Mouse (Mus musculus) neural tube, embryonic 14.5 days (tissue): ENCODE measurements at regions not wholly inside any gene's neighbourhood (a gene's known extent, or its start where the extent isn't known, plus 50 kb on each side); places are given as distances from the start of the nearest gene placed in this dataset.

Experiments used
- ATAC-seq: fragments of 200-750 bp; cut with Nextera tagmentation; 2 replicates; pipeline ENCODE4 v1.8.0; 2017; ENCODE audit warnings: low read depth, mild to moderate bottlenecking, moderate TSS enrichment, moderate library complexity
- H3K27ac ChIP-seq: fragments of 300-500 bp; sonication (generic); 2 replicates; pipeline ENCODE4 v1.5.1; 2014; ENCODE audit warnings: low read depth, mild to moderate bottlenecking, control low read depth, low read length, moderate library complexity, mixed read lengths
- H3K27me3 ChIP-seq: fragments of 300-500 bp; sonication (generic); 2 replicates; pipeline ENCODE4 v1.6.1; 2014; ENCODE audit warnings: low read length; ENCODE audit not compliant: control insufficient read depth, insufficient read depth
- H3K36me3 ChIP-seq: fragments of 300-500 bp; sonication (generic); 2 replicates; pipeline ENCODE4 v1.6.1; 2014; ENCODE audit warnings: low read length, mixed read lengths; ENCODE audit not compliant: control insufficient read depth, insufficient read depth
- H3K4me1 ChIP-seq: fragments of 300-500 bp; sonication (generic); 2 replicates; pipeline ENCODE4 v1.6.1; 2014; ENCODE audit warnings: low read length; ENCODE audit not compliant: control insufficient read depth, insufficient read depth
- H3K4me2 ChIP-seq: fragments of 300-500 bp; sonication (generic); 2 replicates; pipeline ENCODE4 v1.6.1; 2014; ENCODE audit warnings: mild to moderate bottlenecking, low read depth, low read length, control low read depth
- H3K4me3 ChIP-seq: fragments of 300-500 bp; sonication (generic); 2 replicates; pipeline ENCODE4 v1.5.1; 2014; ENCODE audit warnings: low read depth, low read length, control low read depth, mixed read lengths
- H3K9ac ChIP-seq: fragments of 300-500 bp; sonication (generic); replicated peaks from 2 replicates; pipeline ENCODE4 v1.6.1; 2014; ENCODE audit warnings: low read depth, mild to moderate bottlenecking, control low read depth, low read length, mixed read lengths
- H3K9me3 ChIP-seq: fragments of 300-500 bp; sonication (generic); 2 replicates; pipeline ENCODE4 v1.6.1; 2016; ENCODE audit warnings: low read length; ENCODE audit not compliant: control insufficient read depth
- WGBS: fragments of 180-500 bp; shearing (Covaris S2); extraction: QIAGEN DNeasy Blood & Tissue Kit; methylation state at CpG from one replicate; pipeline ENCODE4 v1.1.7; 2014; 5-methylcytosine and 5-hydroxymethylcytosine counted together

DNA sequence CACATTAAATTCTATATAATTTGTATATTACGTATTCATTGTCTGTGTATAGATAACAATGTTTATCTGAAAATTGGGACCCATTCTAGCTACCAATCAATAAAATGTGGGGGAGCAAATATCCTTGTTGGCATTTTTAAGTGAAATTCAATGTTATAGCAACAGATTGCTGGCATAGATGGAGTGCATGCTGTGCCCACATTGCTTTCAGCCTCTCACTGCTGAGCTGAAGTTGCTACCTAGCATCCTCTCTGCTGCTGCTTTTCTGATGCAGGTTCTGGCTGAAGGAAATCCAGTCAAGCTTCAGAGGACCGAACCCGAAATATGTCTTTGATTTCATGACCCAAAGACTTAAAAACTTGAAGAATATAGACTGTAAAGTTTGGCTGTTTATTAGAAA lies 80.0 kb upstream of the Scel start:
- Histone ChIP-seq H3K4me1 (no peaks in the 10 kb centered on the region), H3K27ac (no peak overlapping the region), H3K9me3 (no peaks in the 10 kb centered on the region), H3K36me3 (no peaks in the 10 kb centered on the region), H3K4me3 (no peak overlapping the region), H3K4me2 (no peak overlapping the region), H3K9ac (no peak overlapping the region), H3K27me3 (no peaks in the 10 kb centered on the region)
- 91% methylated on average over 3 of the region's 3 CpGs for WGBS
- ATAC-seq = no peak

GRCm38 (mm10) chr14:103427873-103428272 lies 81.3 kb upstream of the Mycbp2 start:
- no peaks in the 10 kb centered on the region for H3K36me3 ChIP-seq
- H3K9me3 ChIP-seq = no peaks in the 10 kb centered on the region
- H3K4me3 ChIP-seq = no peak overlapping the region
- no peak overlapping the region for H3K9ac ChIP-seq
- 95% methylated on average over 2 of the region's 2 CpGs for WGBS
- H3K4me2 ChIP-seq = no peak overlapping the region
- H3K27ac ChIP-seq = no peak overlapping the region
- no peaks in the 10 kb centered on the region for H3K27me3 ChIP-seq
- no peak for ATAC-seq
- H3K4me1 ChIP-seq = no peaks in the 10 kb centered on the region

GRCm38 (mm10) chr14:103421305-103421822 lies 74.8 kb upstream of the Mycbp2 start:
- no peak overlapping the region for H3K4me3 ChIP-seq
- no peak overlapping the region for H3K9ac ChIP-seq
- ATAC-seq = peak; percentile 76
- WGBS = 56% methylated on average over 10 of the region's 10 CpGs
- no peaks in the 10 kb centered on the region for H3K36me3 ChIP-seq
- H3K27me3 ChIP-seq = no peaks in the 10 kb centered on the region
- H3K27ac ChIP-seq = peak overlapping the region; percentile 40; the same call in 1 of the 2 replicates
- no peaks in the 10 kb centered on the region for H3K9me3 ChIP-seq
- H3K4me1 ChIP-seq = no peaks in the 10 kb centered on the region
- H3K4me2 ChIP-seq = no peak overlapping the region

DNA sequence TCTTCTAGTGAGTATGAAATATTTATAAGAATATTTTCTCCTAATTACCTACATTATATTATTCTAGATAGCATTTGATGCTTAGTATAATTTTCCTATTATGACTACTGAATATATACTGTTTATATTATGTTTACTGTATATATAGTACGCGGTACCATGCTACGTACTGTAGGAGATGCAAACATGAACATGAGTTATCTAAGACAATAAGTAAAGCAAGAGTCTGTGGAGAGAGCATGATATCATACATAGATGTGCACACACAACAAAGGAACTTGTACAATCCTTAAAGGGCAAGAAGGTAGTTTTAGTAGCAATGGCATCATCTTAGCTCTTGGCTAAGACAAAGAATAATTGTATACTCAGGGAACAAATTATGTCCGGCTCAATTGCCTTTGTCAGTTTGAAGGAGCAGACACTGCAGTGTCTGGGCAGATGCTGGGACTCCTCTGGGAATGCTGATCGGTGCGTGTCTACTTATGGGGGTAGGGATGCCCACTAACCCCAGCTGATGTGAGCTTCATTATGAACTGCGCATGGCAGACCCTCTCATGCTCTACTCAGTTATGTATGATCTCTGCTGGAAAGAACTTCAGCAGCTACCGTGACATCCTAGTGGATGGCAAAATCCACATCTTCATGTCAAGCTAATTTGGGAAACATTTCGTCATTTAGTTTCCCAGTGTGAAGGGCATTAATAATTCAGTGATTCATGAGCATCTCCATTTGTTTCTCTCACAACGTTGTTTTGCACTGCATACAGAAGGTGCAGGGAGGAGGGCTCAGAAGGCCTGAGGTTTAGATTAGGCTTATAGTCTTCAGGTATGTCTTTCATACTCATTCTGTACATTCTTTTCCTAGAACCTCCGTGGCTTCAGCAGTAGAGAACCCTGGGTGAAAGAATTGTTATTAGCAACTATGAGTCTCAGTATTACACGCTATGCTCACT lies 70.8 kb upstream of the Mycbp2 start:
- Histone ChIP-seq H3K4me1 (no peaks in the 10 kb centered on the region), H3K9ac (no peak overlapping the region), H3K4me2 (no peak overlapping the region), H3K9me3 (no peaks in the 10 kb centered on the region), H3K36me3 (no peaks in the 10 kb centered on the region), H3K27me3 (no peaks in the 10 kb centered on the region), H3K27ac (peak overlapping the region; percentile 28; the same call in 1 of the 2 replicates), H3K4me3 (no peak overlapping the region)
- 56% methylated on average over 12 of the region's 12 CpGs for WGBS
- ATAC-seq = peak; percentile 72; the same call in 1 of the 2 replicates

GRCm38 (mm10) chr14:103404611-103405010 lies 58.0 kb upstream of the Mycbp2 start:
- H3K9ac ChIP-seq = no peak overlapping the region
- H3K9me3 ChIP-seq = no peaks in the 10 kb centered on the region
- H3K27me3 ChIP-seq = no peaks in the 10 kb centered on the region
- no peak for ATAC-seq
- 85% methylated on average over 2 of the region's 2 CpGs for WGBS
- no peak overlapping the region for H3K27ac ChIP-seq
- no peak overlapping the region for H3K4me2 ChIP-seq
- H3K4me1 ChIP-seq = no peaks in the 10 kb centered on the region
- no peak overlapping the region for H3K4me3 ChIP-seq
- no peaks in the 10 kb centered on the region for H3K36me3 ChIP-seq

DNA sequence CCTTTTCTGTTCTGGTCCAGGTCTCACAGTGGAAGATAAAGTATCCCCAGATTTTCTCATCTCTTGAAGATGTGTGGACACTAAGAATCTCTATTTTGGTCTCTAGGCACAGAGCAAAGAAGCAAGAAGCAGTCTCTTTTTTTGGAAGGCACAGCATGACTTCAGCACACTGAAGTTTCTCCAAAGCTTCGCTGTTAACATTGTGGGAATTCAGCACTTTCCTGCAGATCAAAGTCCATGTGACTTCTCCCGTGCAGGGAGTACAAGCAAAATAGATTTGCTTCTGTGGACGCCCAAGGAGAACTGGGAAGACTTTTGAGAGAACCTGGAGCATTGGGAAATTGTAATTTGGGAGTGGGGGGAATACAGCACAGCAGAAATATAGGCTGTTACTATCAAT lies 56.4 kb upstream of the Mycbp2 start:
- H3K27me3 ChIP-seq = no peaks in the 10 kb centered on the region
- ATAC-seq = no peak
- 76% methylated on average over 3 of the region's 3 CpGs for WGBS
- H3K9me3 ChIP-seq = no peaks in the 10 kb centered on the region
- H3K4me1 ChIP-seq = no peaks in the 10 kb centered on the region
- no peak overlapping the region for H3K27ac ChIP-seq
- no peak overlapping the region for H3K4me2 ChIP-seq
- H3K9ac ChIP-seq = no peak overlapping the region
- no peaks in the 10 kb centered on the region for H3K36me3 ChIP-seq
- H3K4me3 ChIP-seq = no peak overlapping the region

GRCm38 (mm10) chr14:103401983-103402382 lies 55.4 kb upstream of the Mycbp2 start:
- ATAC-seq = no peak
- H3K36me3 ChIP-seq = no peaks in the 10 kb centered on the region
- H3K9ac ChIP-seq = no peak overlapping the region
- no peak overlapping the region for H3K4me2 ChIP-seq
- H3K4me3 ChIP-seq = no peak overlapping the region
- no peaks in the 10 kb centered on the region for H3K4me1 ChIP-seq
- no peak overlapping the region for H3K27ac ChIP-seq
- 80% methylated on average over 2 of the region's 2 CpGs for WGBS
- H3K9me3 ChIP-seq = no peaks in the 10 kb centered on the region
- H3K27me3 ChIP-seq = no peaks in the 10 kb centered on the region

- no peak overlapping the region for H3K27ac ChIP-seq
- H3K4me3 ChIP-seq = no peak overlapping the region
- no peaks in the 10 kb centered on the region for H3K4me1 ChIP-seq
- no peaks in the 10 kb centered on the region for H3K36me3 ChIP-seq
- H3K4me2 ChIP-seq = no peak overlapping the region
- H3K27me3 ChIP-seq = no peaks in the 10 kb centered on the region
- no peaks in the 10 kb centered on the region for H3K9me3 ChIP-seq
- no peak overlapping the region for H3K9ac ChIP-seq
- WGBS = 82% methylated on average over 2 of the region's 2 CpGs
- no peak for ATAC-seq
Observed at GRCm38 (mm10) chr14:103401280-103401679, 54.7 kb upstream of the Mycbp2 start.

DNA sequence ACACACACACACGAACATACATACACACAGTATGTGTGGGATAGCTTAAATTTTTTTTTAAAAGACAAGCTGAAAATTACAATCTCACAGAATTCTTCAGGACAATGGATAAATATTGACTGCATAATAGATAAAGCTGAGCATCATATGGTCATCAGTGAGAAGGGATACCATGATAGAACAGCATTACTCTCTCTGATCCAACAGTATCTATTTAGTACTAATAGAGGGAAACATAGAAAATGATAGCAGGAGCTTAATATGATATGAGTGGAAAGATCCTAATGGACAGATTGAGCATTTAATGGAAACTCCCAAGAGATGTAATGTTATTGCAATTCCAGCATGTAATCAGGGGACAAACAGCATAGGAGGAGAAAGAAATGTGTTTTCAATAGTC lies 51.8 kb upstream of the Mycbp2 start:
- Histone ChIP-seq H3K36me3 (no peaks in the 10 kb centered on the region), H3K4me2 (no peak overlapping the region), H3K9ac (no peak overlapping the region), H3K4me1 (no peaks in the 10 kb centered on the region), H3K27ac (no peak overlapping the region), H3K9me3 (no peaks in the 10 kb centered on the region), H3K27me3 (no peaks in the 10 kb centered on the region), H3K4me3 (no peak overlapping the region)
- 80% methylated on average over 1 of the region's 1 CpGs for WGBS
- peak; percentile 56; the same call in 1 of the 2 replicates for ATAC-seq
